Mouse (Mus musculus) layer of hippocampus, postnatal 36 days (tissue): Measurements from ENCODE around the gene Mecom. TPM values are rescaled to one million over a fixed set of nuclear protein-coding genes. Genes with fewer than 3 reads are reported as not detected.

Experiments used
- DNase-seq, 2 experiments: peaks; one replicate each; pipeline ENCODE4 v3.0.0; 2022
- total RNA-seq, 2 experiments: library from RNA; stranded (reverse); gene quantifications; 2 replicates each; pipeline ENCODE4 v1.2.3; 2021

Mecom gene
- total RNA-seq, 2 experiments from 2014 or later, result 3.2 to 4.3 TPM

- DNase-seq, result no peak
These were observed 644.1 kb downstream of the Mecom start for GRCm38 (mm10) chr3:29903596-29904308.

Other genes starting within 250 kb of the Mecom start
- gene Actrt3, start 51.9 kb upstream of the Mecom start, total RNA-seq, result under 1 TPM; 0.67 to 0.88 TPM
- 10 to 100 TPM; 18.7 to 19.0 TPM for gene Mynn, start 54.1 kb upstream of the Mecom start, total RNA-seq
- not detected for gene Lrriq4, start 96.5 kb upstream of the Mecom start, total RNA-seq
- not detected for gene Lrrc34, start 99.9 kb upstream of the Mecom start, total RNA-seq
- not detected for gene Lrrc31, start 151.8 kb upstream of the Mecom start, total RNA-seq
- not detected for gene Samd7, start 198.3 kb upstream of the Mecom start, total RNA-seq
- gene Sec62, start 244.9 kb upstream of the Mecom start, total RNA-seq, result 100 to 1,000 TPM; 102 to 105 TPM